Mouse (Mus musculus) small intestine, adult 2 months (tissue): ENCODE results near the gene Phox2b.

ENCODE experiments used
- CTCF ChIP-seq: fragments of 200-500 bp; IDR thresholded peaks from 2 replicates; pipeline ENCODE4 v1.5.1; 2012; ENCODE audit warnings: low read depth, mild to moderate bottlenecking, control low read depth, inconsistent platforms, low read length, moderate library complexity, mixed read lengths; ENCODE audit not compliant: insufficient replicate concordance, insufficient read length; ENCODE audit errors: extremely low read depth
- POLR2A ChIP-seq: fragments of 200-500 bp; IDR thresholded peaks from 2 replicates; pipeline ENCODE4 v1.6.1; 2012; ENCODE audit warnings: low read depth, mild to moderate bottlenecking, control low read depth, inconsistent platforms, low read length, moderate library complexity

- TF ChIP-seq CTCF (no peak), POLR2A (no peak)
Observed at GRCm38 (mm10) chr5:67134698-67135097, 35.6 kb upstream of the Phox2b start.
